Mouse (Mus musculus): ENCODE data around the gene Scyl2. TPM values are rescaled to one million over a fixed set of nuclear protein-coding genes. Genes with fewer than 3 reads are reported as not detected.

Scyl2 gene
- total RNA-seq, 2 experiments from 2014 or later, result 17.3 to 23.9 TPM

- no peak for ATAC-seq (replicated peaks; ENCODE audit: low FRiP score, poor library complexity, severe bottlenecking)
Observed at GRCm38 (mm10) chr10:89621129-89621528, 65.0 kb downstream of the Scyl2 start, which contains the start of gene Slc17a8. TSS of gene Slc17a8 (minus strand) at chr10:89621253.

DNA sequence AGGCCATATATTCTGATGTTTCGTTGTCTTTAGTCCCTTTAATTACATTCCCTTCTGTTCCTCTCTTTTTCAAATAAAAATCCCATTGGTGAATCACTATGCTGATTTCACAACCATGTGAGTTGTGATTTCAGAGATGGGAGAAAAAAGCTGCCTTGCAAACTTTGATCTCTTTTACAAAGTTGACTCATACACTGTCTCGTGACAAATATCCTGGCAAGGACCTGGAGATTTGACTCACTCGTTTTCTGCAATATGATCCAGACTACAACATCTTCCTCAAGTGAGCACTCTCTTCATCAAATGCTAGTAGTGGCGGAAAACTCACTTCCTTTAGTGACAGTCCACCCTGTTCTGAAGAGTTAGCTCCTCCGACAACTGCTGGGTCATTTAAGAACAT is 86.8 kb downstream of the Scyl2 start:
- no peak for ATAC-seq (replicated peaks; ENCODE audit: low FRiP score, poor library complexity, severe bottlenecking)

GRCm38 (mm10) chr10:89597275-89597674 is 88.8 kb downstream of the Scyl2 start:
- peak; percentile 75 for ATAC-seq (replicated peaks; ENCODE audit: low FRiP score, poor library complexity, severe bottlenecking)

- no peak for ATAC-seq (replicated peaks; ENCODE audit: low FRiP score, poor library complexity, severe bottlenecking)
Observed at GRCm38 (mm10) chr10:89595935-89596334, 90.2 kb downstream of the Scyl2 start.

DNA sequence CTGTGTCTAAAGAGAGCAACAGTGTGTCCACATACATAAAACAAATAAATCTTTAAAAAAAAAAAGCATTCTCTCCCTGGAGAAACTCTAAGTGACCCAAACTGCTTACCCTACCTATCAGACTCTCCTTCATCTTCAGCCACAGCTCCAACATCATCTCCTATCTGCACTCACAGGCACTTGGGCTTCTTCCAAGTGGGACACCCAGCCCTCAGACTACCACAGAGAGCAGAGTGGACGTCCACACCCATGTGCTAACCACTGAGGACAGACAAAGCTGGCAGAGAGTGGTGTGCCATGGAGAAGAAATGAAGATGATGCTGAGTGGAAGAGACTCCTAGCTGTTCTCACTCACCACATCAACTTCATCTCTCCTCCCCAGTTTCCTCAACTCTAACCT is 90.6 kb downstream of the Scyl2 start:
- peak; percentile 90 for ATAC-seq (replicated peaks; ENCODE audit: low FRiP score, poor library complexity, severe bottlenecking)

GRCm38 (mm10) chr10:89594309-89594708 is 91.8 kb downstream of the Scyl2 start:
- peak; percentile 32; the same call in 1 of the 2 replicates for ATAC-seq (replicated peaks; ENCODE audit: low FRiP score, poor library complexity, severe bottlenecking)

DNA sequence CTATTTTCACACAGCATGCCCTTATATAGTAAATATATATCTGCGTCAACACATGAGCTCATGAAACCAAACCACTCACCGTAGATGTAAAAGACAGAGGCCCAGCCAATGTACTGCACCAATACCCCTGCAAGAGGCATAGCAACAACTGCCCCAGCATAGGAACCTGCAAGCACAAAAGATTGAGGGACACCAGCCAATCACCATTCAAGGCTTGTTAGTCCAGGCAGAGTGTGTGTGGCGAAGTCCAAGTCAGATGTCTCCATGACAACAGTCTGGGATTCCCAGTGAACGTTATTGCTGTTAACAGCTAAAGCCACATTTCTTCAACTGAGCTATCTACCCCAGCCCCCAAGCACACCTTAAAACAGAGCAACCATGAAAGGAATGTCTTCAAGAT is 93.3 kb downstream of the Scyl2 start:
- no peak for ATAC-seq (replicated peaks; ENCODE audit: low FRiP score, poor library complexity, severe bottlenecking)

GRCm38 (mm10) chr10:89589877-89590276 is 96.2 kb downstream of the Scyl2 start:
- ATAC-seq (replicated peaks; ENCODE audit: low FRiP score, poor library complexity, severe bottlenecking), result no peak

Other genes starting within 250 kb of the Scyl2 start
- gene Gas2l3, start 242.3 kb downstream of the Scyl2 start, total RNA-seq (2015; ENCODE audit: low replicate concordance), result 51.2 and 53.2 TPM in 2 replicates
- gene Gas2l3, start 242.3 kb downstream of the Scyl2 start, total RNA-seq (2017; ENCODE audit: low replicate concordance), result 63.8 and 110 TPM in 2 replicates
- not detected in 2 replicates for gene Nr1h4, start 152.7 kb downstream of the Scyl2 start, total RNA-seq (2015; ENCODE audit: low replicate concordance)
- gene Nr1h4, start 152.7 kb downstream of the Scyl2 start, total RNA-seq (2017; ENCODE audit: low replicate concordance), result not detected in 2 replicates
- not detected in 2 replicates for gene Slc17a8, start 65.0 kb downstream of the Scyl2 start, total RNA-seq (2015; ENCODE audit: low replicate concordance)
- gene Slc17a8, start 65.0 kb downstream of the Scyl2 start, total RNA-seq (2017; ENCODE audit: low replicate concordance), result not detected in 2 replicates
- gene Actr6, start 46.0 kb upstream of the Scyl2 start, total RNA-seq (2015; ENCODE audit: low replicate concordance), result 4.7 and 16.8 TPM in 2 replicates
- gene Actr6, start 46.0 kb upstream of the Scyl2 start, total RNA-seq (2017; ENCODE audit: low replicate concordance), result 6.7 and 20.0 TPM in 2 replicates
- 9.4 and 9.6 TPM in 2 replicates for gene Uhrf1bp1l, start 58.7 kb upstream of the Scyl2 start, total RNA-seq (2015; ENCODE audit: low replicate concordance)
- gene Uhrf1bp1l, start 58.7 kb upstream of the Scyl2 start, total RNA-seq (2017; ENCODE audit: low replicate concordance), result 5.5 and 9.2 TPM in 2 replicates
- not detected in 2 replicates for gene Anks1b, start 187.2 kb upstream of the Scyl2 start, total RNA-seq (2015; ENCODE audit: low replicate concordance)
- gene Anks1b, start 187.2 kb upstream of the Scyl2 start, total RNA-seq (2017; ENCODE audit: low replicate concordance), result not detected in 2 replicates